Mouse (Mus musculus) ES-E14 (cell line): ENCODE measurements around the gene Pam.

Source experiments
- CHD2 ChIP-seq: IDR thresholded peaks from 2 replicates; pipeline ENCODE4 v1.6.1; 2014; ENCODE audit warnings: mild to moderate bottlenecking, low read depth, low read length, inconsistent platforms
- HCFC1 ChIP-seq: IDR thresholded peaks from 2 replicates; pipeline ENCODE4 v1.6.1; 2012; ENCODE audit warnings: low read length, inconsistent platforms, borderline replicate concordance; ENCODE audit not compliant: insufficient read depth
- ZNF384 ChIP-seq: IDR thresholded peaks from 2 replicates; pipeline ENCODE4 v1.6.1; 2012; ENCODE audit warnings: low read depth, low read length, inconsistent platforms

- TF ChIP-seq ZNF384 (no peak), HCFC1 (no peak), CHD2 (no peak)
Observed at GRCm38 (mm10) chr1:98070743-98071325, 24.6 kb downstream of the Pam start.
